Mouse (Mus musculus): ENCODE measurements at regions not wholly inside any gene's neighbourhood (a gene's known extent, or its start where the extent isn't known, plus 50 kb on each side); places are given as distances from the start of the nearest gene placed in this dataset.

DNA sequence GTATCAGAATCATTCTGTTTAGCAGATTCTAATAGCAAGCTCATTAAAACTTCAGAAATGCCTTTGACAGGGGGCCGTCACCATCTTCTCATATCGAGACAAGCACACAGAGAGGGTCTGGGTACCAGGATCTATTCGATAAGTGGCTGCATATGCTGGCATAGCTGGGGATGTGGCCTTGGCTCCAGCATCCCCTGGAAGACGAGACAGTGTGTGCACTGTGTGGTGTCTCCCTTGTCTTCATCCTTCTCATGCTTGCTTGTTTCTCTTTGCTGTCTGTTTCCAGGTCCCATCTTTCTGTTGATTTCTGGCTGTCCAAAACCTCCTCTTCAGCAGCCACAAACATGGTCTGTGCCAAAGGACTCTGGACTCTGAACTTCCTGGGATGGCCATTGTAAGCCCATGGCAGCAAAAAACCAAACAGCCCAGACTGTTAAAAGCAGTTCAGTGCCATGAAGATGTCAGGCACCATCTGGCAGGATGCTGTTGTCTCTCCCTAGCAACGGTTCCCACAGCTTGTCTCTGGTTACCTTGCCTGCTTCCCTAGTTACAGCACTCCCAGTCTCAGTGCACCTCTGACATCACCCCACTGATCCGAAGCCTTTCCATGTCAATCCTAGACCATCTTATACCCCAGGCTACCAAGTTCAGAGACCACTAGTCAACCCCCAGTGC, 56.5 kb downstream of the Kctd12 start:
- Histone ChIP-seq H3K4me2 (no peak overlapping the region), H3K4me3 (ENCODE audit: low read depth, low read length) (no peak overlapping the region), H3K27me3 (replicated peaks; ENCODE audit: control insufficient read depth, insufficient read depth, low read length) (no peaks in the 10 kb centered on the region), H3K9ac (ENCODE audit: low read depth, low read length) (no peak overlapping the region), H3K9me3 (ENCODE audit: control insufficient read depth, low read length) (no peaks in the 10 kb centered on the region), H3K27ac (ENCODE audit: low read depth, low read length) (no peak overlapping the region), H3K36me3 (ENCODE audit: control insufficient read depth, insufficient read depth, low read length) (no peaks in the 10 kb centered on the region), H3K4me1 (replicated peaks; ENCODE audit: control insufficient read depth, insufficient read depth, low read length) (no peaks in the 10 kb centered on the region)
- WGBS: 77% methylated on average over 6 of the region's 6 CpGs
- ATAC-seq (replicated peaks; ENCODE audit: low FRiP score): no peak
- no peak for DNase-seq (ENCODE audit: low spot score)

DNA sequence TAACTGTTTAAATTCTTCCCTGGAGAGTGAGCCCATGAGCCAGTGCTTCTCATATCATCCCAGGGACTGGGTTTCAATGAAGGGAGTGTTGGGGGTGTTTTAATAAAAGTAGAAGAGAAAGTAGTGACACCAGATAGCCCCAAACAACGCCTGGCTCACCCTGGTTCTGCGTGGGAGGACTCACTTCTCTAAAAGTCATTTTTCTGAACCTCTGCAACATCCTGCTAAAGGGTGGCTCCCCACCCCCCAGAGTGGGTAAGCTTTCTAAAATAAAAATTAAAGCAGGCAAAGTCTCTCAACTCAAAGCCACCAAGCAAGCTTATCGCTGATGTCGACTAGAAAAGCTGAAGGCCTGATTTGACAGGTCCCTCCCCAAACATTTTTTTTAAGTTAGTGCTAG, 57.8 kb downstream of the Kctd12 start:
- no peaks in the 10 kb centered on the region for H3K9me3 ChIP-seq (ENCODE audit: control insufficient read depth, low read length)
- ATAC-seq (replicated peaks; ENCODE audit: low FRiP score) (no peak), DNase-seq (ENCODE audit: low spot score) (no peak)
- no peak overlapping the region for H3K4me2 ChIP-seq
- WGBS: 70% methylated on average over 4 of the region's 4 CpGs
- no peaks in the 10 kb centered on the region for H3K36me3 ChIP-seq (ENCODE audit: control insufficient read depth, insufficient read depth, low read length)
- no peak overlapping the region for H3K9ac ChIP-seq (ENCODE audit: low read depth, low read length)
- H3K4me1 ChIP-seq (replicated peaks; ENCODE audit: control insufficient read depth, insufficient read depth, low read length): no peaks in the 10 kb centered on the region
- H3K27ac ChIP-seq (ENCODE audit: low read depth, low read length): no peak overlapping the region
- H3K4me3 ChIP-seq (ENCODE audit: low read depth, low read length): no peak overlapping the region
- no peaks in the 10 kb centered on the region for H3K27me3 ChIP-seq (replicated peaks; ENCODE audit: control insufficient read depth, insufficient read depth, low read length)

DNA sequence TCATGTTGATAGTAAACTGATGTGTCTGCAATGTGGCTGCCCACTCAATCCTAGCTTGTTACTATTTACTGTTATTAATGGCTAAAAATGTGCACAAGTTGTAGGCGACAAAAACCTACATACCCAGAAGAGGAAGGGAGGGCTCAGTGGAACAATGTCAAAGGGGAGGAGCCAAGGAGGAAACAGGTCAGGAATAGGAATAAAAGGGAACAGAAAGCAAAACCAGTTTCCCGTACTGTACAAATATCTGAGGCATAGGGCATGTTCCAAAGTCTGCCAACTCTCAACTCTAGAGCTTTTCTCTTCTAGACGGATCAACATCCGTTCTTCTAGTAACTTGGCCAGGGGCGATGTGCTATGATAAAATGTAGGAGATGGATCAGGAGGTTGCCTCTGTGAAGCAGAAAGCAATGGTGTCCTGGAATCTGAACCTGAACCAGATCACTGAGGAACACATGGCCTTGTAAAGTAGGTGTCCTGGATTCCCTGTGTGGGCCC, 59.9 kb downstream of the Kctd12 start:
- Histone ChIP-seq H3K4me3 (ENCODE audit: low read depth, low read length) (no peak overlapping the region), H3K36me3 (ENCODE audit: control insufficient read depth, insufficient read depth, low read length) (no peaks in the 10 kb centered on the region), H3K4me2 (no peak overlapping the region), H3K9ac (ENCODE audit: low read depth, low read length) (no peak overlapping the region), H3K27me3 (replicated peaks; ENCODE audit: control insufficient read depth, insufficient read depth, low read length) (no peaks in the 10 kb centered on the region), H3K27ac (ENCODE audit: low read depth, low read length) (no peak overlapping the region), H3K4me1 (replicated peaks; ENCODE audit: control insufficient read depth, insufficient read depth, low read length) (no peaks in the 10 kb centered on the region), H3K9me3 (ENCODE audit: control insufficient read depth, low read length) (no peaks in the 10 kb centered on the region)
- DNase-seq (ENCODE audit: low spot score) (no peak), ATAC-seq (replicated peaks; ENCODE audit: low FRiP score) (no peak)
- 74% methylated on average over 5 of the region's 5 CpGs for WGBS

DNA sequence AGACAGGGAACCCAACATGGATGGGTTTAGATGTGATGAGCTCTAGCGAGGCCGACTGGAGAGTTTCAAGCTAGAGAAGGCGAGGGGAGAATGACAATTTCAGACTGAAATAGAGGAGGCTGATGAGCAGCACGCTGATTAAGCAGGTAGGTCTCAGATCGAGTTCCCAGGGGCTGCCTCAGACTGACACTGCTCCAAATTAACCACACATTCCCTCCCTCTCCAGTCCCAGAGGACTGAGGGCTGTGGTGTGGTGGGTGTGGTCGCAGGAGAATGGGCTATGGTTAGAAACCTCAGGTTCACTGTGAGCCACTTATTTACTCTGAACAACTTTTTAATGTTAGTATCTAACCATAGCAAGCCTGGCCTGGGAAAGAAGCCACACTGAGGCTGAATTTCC, 62.0 kb downstream of the Kctd12 start:
- H3K9ac ChIP-seq (ENCODE audit: low read depth, low read length): no peak overlapping the region
- no peaks in the 10 kb centered on the region for H3K27me3 ChIP-seq (replicated peaks; ENCODE audit: control insufficient read depth, insufficient read depth, low read length)
- no peak overlapping the region for H3K27ac ChIP-seq (ENCODE audit: low read depth, low read length)
- H3K4me3 ChIP-seq (ENCODE audit: low read depth, low read length): no peak overlapping the region
- DNase-seq (ENCODE audit: low spot score) (no peak), ATAC-seq (replicated peaks; ENCODE audit: low FRiP score) (no peak)
- H3K9me3 ChIP-seq (ENCODE audit: control insufficient read depth, low read length): no peaks in the 10 kb centered on the region
- no peak overlapping the region for H3K4me2 ChIP-seq
- no peaks in the 10 kb centered on the region for H3K36me3 ChIP-seq (ENCODE audit: control insufficient read depth, insufficient read depth, low read length)
- 75% methylated on average over 6 of the region's 6 CpGs for WGBS
- no peaks in the 10 kb centered on the region for H3K4me1 ChIP-seq (replicated peaks; ENCODE audit: control insufficient read depth, insufficient read depth, low read length)

DNA sequence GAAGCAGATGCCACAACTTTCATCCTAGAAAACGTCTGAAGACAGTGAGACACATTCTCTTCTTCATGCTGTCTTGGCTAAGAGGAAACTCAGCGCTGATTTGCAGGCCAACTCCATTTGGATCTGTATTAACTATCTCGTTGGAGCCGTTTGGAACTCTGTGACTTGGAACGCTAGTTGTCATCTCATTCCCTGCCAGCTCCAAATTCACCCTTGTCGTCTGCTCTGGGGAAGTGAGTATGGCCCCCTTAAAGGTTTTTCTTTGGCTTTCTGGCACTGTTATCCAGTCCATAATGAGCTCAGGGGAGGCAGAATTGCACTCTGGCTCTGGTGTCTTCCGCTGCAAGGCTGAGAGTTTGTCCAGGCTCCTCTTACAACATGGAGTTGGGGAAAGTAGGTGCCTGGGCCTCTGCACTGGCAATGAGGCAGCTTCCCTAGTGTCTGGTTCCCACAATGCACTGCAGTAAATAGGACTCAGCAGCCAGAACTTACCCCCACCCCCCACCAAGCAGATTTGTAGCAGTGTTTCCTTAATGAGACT, 63.1 kb downstream of the Kctd12 start:
- Histone ChIP-seq H3K27ac (ENCODE audit: low read depth, low read length) (no peak overlapping the region), H3K27me3 (replicated peaks; ENCODE audit: control insufficient read depth, insufficient read depth, low read length) (no peaks in the 10 kb centered on the region), H3K9me3 (ENCODE audit: control insufficient read depth, low read length) (no peaks in the 10 kb centered on the region), H3K4me2 (no peak overlapping the region), H3K4me3 (ENCODE audit: low read depth, low read length) (no peak overlapping the region), H3K36me3 (ENCODE audit: control insufficient read depth, insufficient read depth, low read length) (no peaks in the 10 kb centered on the region), H3K4me1 (replicated peaks; ENCODE audit: control insufficient read depth, insufficient read depth, low read length) (no peaks in the 10 kb centered on the region), H3K9ac (ENCODE audit: low read depth, low read length) (no peak overlapping the region)
- ATAC-seq (replicated peaks; ENCODE audit: low FRiP score) (no peak), DNase-seq (ENCODE audit: low spot score) (no peak)
- WGBS: 85% methylated on average over 7 of the region's 7 CpGs

DNA sequence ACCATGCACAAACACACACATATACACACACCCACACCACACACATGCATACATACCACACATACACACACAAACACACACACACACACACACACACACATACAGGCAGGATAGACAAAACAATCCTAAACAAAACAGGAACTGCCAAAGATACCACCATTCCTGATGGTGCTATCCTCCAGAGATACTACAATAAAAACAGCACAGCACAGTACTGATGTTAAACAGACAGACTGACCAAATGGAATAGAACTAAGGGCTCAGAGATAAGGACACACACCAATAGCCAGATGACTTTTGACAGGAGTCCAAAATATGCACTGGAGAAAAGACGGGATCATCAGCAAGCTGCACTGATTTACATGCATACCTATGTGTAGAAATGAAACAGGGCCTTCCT, 64.5 kb downstream of the Kctd12 start:
- DNase-seq (ENCODE audit: low spot score): no peak
- no peak overlapping the region for H3K4me2 ChIP-seq
- H3K4me1 ChIP-seq (replicated peaks; ENCODE audit: control insufficient read depth, insufficient read depth, low read length): no peaks in the 10 kb centered on the region
- WGBS: 71% methylated on average over 1 of the region's 1 CpGs
- no peak overlapping the region for H3K27ac ChIP-seq (ENCODE audit: low read depth, low read length)
- no peak for ATAC-seq (replicated peaks; ENCODE audit: low FRiP score)
- H3K9me3 ChIP-seq (ENCODE audit: control insufficient read depth, low read length): no peaks in the 10 kb centered on the region
- no peaks in the 10 kb centered on the region for H3K36me3 ChIP-seq (ENCODE audit: control insufficient read depth, insufficient read depth, low read length)
- no peaks in the 10 kb centered on the region for H3K27me3 ChIP-seq (replicated peaks; ENCODE audit: control insufficient read depth, insufficient read depth, low read length)
- no peak overlapping the region for H3K9ac ChIP-seq (ENCODE audit: low read depth, low read length)
- no peak overlapping the region for H3K4me3 ChIP-seq (ENCODE audit: low read depth, low read length)

DNA sequence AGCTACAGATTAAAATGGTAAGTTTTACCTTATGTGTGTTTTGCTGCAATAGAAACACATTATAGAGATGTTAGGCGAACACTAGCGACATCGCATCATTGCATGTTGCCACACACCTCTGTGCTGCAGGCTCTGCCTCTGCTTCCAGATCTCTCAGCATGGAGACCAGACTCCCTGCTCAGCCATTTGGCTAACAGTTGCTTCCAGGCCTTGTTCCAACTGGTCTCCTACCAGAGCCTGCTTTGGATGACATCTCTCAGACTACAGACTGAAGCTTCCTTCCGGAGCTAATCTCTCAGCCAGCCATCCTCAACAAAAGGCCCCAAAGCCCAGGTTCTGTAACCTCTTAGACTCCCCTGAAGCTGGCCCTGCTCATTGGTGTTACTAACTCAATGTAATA, 66.5 kb downstream of the Kctd12 start:
- no peak overlapping the region for H3K4me2 ChIP-seq
- no peak overlapping the region for H3K9ac ChIP-seq (ENCODE audit: low read depth, low read length)
- H3K36me3 ChIP-seq (ENCODE audit: control insufficient read depth, insufficient read depth, low read length): no peaks in the 10 kb centered on the region
- no peaks in the 10 kb centered on the region for H3K27me3 ChIP-seq (replicated peaks; ENCODE audit: control insufficient read depth, insufficient read depth, low read length)
- no peak overlapping the region for H3K27ac ChIP-seq (ENCODE audit: low read depth, low read length)
- WGBS: 88% methylated on average over 4 of the region's 4 CpGs
- DNase-seq (ENCODE audit: low spot score) (no peak), ATAC-seq (replicated peaks; ENCODE audit: low FRiP score) (no peak)
- H3K4me3 ChIP-seq (ENCODE audit: low read depth, low read length): no peak overlapping the region
- no peaks in the 10 kb centered on the region for H3K9me3 ChIP-seq (ENCODE audit: control insufficient read depth, low read length)
- H3K4me1 ChIP-seq (replicated peaks; ENCODE audit: control insufficient read depth, insufficient read depth, low read length): no peaks in the 10 kb centered on the region

DNA sequence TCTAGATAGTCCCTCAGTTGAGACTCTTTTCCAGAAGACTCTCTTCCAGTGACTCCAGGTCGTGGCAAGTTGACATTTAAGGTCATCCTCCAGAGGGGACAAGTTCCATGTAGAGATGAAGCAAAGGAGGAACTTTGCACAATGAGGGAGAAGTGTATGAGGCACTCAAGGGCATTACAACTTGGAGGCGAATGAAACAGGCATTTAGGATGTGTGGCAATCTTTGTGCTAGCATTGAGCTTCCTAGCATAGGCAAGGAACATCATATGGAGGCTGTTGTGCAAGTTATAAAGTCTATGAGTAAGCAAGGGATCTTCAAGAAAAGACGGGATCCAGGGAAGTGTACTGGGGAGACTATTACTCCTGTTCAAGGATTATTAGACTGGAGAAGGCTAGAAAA, 70.9 kb downstream of the Kctd12 start:
- Histone ChIP-seq H3K9me3 (ENCODE audit: control insufficient read depth, low read length) (no peaks in the 10 kb centered on the region), H3K36me3 (ENCODE audit: control insufficient read depth, insufficient read depth, low read length) (no peaks in the 10 kb centered on the region), H3K27me3 (replicated peaks; ENCODE audit: control insufficient read depth, insufficient read depth, low read length) (no peaks in the 10 kb centered on the region), H3K4me2 (no peak overlapping the region), H3K27ac (ENCODE audit: low read depth, low read length) (no peak overlapping the region), H3K4me3 (ENCODE audit: low read depth, low read length) (no peak overlapping the region), H3K9ac (ENCODE audit: low read depth, low read length) (no peak overlapping the region), H3K4me1 (replicated peaks; ENCODE audit: control insufficient read depth, insufficient read depth, low read length) (no peaks in the 10 kb centered on the region)
- 69% methylated on average over 3 of the region's 3 CpGs for WGBS
- no peak for ATAC-seq (replicated peaks; ENCODE audit: low FRiP score)
- DNase-seq (ENCODE audit: low spot score): no peak

DNA sequence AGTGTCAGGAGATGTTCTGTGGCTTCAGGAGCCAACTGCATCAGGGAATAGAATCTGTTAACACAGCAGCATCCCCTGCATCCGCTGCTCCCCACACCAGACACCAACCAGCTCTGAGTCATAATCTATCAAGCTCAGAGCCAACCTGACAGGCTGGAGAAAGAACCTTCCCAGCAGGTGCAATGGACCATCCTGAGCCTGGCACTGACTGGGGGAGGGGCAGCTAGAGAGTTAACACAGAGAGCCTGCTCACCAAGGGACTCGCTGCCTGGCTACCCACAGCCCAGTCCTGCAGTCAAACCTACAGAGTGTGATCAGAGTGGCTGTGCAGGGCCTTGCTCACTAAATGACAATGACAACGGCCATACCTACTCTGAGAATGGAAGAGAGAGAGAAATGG, 73.4 kb downstream of the Kctd12 start:
- H3K4me2 ChIP-seq: no peak overlapping the region
- WGBS: 71% methylated on average over 3 of the region's 3 CpGs
- no peaks in the 10 kb centered on the region for H3K4me1 ChIP-seq (replicated peaks; ENCODE audit: control insufficient read depth, insufficient read depth, low read length)
- H3K4me3 ChIP-seq (ENCODE audit: low read depth, low read length): no peak overlapping the region
- H3K36me3 ChIP-seq (ENCODE audit: control insufficient read depth, insufficient read depth, low read length): no peaks in the 10 kb centered on the region
- ATAC-seq (replicated peaks; ENCODE audit: low FRiP score) (no peak), DNase-seq (ENCODE audit: low spot score) (no peak)
- no peaks in the 10 kb centered on the region for H3K27me3 ChIP-seq (replicated peaks; ENCODE audit: control insufficient read depth, insufficient read depth, low read length)
- no peak overlapping the region for H3K27ac ChIP-seq (ENCODE audit: low read depth, low read length)
- no peak overlapping the region for H3K9ac ChIP-seq (ENCODE audit: low read depth, low read length)
- no peaks in the 10 kb centered on the region for H3K9me3 ChIP-seq (ENCODE audit: control insufficient read depth, low read length)

All from liver, embryonic 11.5 days (tissue).